Mouse (Mus musculus) ES-E14 (cell line): ENCODE measurements around the gene Rsph1. TPM values are rescaled to one million over a fixed set of nuclear protein-coding genes. Genes with fewer than 3 reads are reported as not detected.
"Not testable (repeated sequence)": the region's sequence is repeated elsewhere in the genome, so short reads cannot be mapped to it uniquely, and the experiment has no call there.

Source experiments
- DNase-seq: peaks from one replicate; pipeline ENCODE4 v3.0.0-alpha.2; 2013; ENCODE audit warnings: low read depth, low spot score
- H3K27ac ChIP-seq: 2 replicates; pipeline ENCODE4 v1.5.1; 2012; ENCODE audit warnings: low read depth, mild to moderate bottlenecking, low read length, moderate library complexity, mixed read lengths; ENCODE audit not compliant: poor library complexity, insufficient read depth, severe bottlenecking
- H3K36me3 ChIP-seq: 2 replicates; pipeline ENCODE4 v1.6.1; 2012; ENCODE audit warnings: mild to moderate bottlenecking, low read length, moderate library complexity, mixed read lengths; ENCODE audit not compliant: control insufficient read depth, poor library complexity, insufficient read depth, severe bottlenecking
- H3K4me1 ChIP-seq, 2 experiments: fragments of 150-350 bp in 1 of 2; sonication (generic) in 1 of 2; 2 replicates each; pipeline ENCODE4 v1.6.1; 2012; ENCODE audit warnings: low read length in 2 of 2, mild to moderate bottlenecking in 1 of 2, mixed read lengths in 1 of 2; ENCODE audit not compliant: control insufficient read depth in 2 of 2, insufficient read depth in 2 of 2, poor library complexity in 1 of 2
- H3K4me3 ChIP-seq, 2 experiments: fragments of 150-350 bp in 1 of 2; sonication (generic) in 1 of 2; 2 replicates each; pipeline ENCODE4 v1.5.1; 2012; ENCODE audit warnings: low read length in 2 of 2, low read depth in 1 of 2, mild to moderate bottlenecking in 1 of 2, mixed read lengths in 1 of 2; ENCODE audit not compliant: insufficient read depth in 1 of 2, poor library complexity in 1 of 2, severe bottlenecking in 1 of 2
- H3K9ac ChIP-seq: 2 replicates; pipeline ENCODE4 v1.6.1; 2012; ENCODE audit warnings: low read depth, mild to moderate bottlenecking, low read length, mixed read lengths; ENCODE audit not compliant: poor library complexity, insufficient read depth, severe bottlenecking
- H3K9me3 ChIP-seq: fragments of 150-350 bp; sonication (generic); 2 replicates; pipeline ENCODE4 v1.6.1; 2012; ENCODE audit warnings: low read depth, mild to moderate bottlenecking, low read length; ENCODE audit not compliant: control insufficient read depth, insufficient read depth
- CHD2 ChIP-seq: IDR thresholded peaks from 2 replicates; pipeline ENCODE4 v1.6.1; 2014; ENCODE audit warnings: mild to moderate bottlenecking, low read depth, low read length, inconsistent platforms
- HCFC1 ChIP-seq: IDR thresholded peaks from 2 replicates; pipeline ENCODE4 v1.6.1; 2012; ENCODE audit warnings: low read length, inconsistent platforms, borderline replicate concordance; ENCODE audit not compliant: insufficient read depth
- MAFK ChIP-seq: IDR thresholded peaks from 2 replicates; pipeline ENCODE4 v1.6.1; 2014; ENCODE audit warnings: mild to moderate bottlenecking, low read depth, low read length, inconsistent platforms; ENCODE audit not compliant: insufficient read depth
- ZC3H11A ChIP-seq: IDR thresholded peaks from 2 replicates; pipeline ENCODE4 v1.6.1; 2012; ENCODE audit warnings: low read depth, mild to moderate bottlenecking, inconsistent platforms, low read length, borderline replicate concordance
- ZNF384 ChIP-seq: IDR thresholded peaks from 2 replicates; pipeline ENCODE4 v1.6.1; 2012; ENCODE audit warnings: low read depth, low read length, inconsistent platforms
- in situ Hi-C, 2 experiments: fragments of 600-800 bp; cut with MboI; formaldehyde crosslinking; loops; one replicate each; pipeline ENCODE4 v1.15.1; 2025; ENCODE audit warnings: low sequenced_read_pairs in 2 of 2, inconsistent platforms in 1 of 2; ENCODE audit not compliant: unreplicated experiment in 2 of 2
- total RNA-seq: library from RNA; depleted of rRNA; stranded (reverse); fragments of 300-350 nt; gene quantifications from 2 replicates; pipeline ENCODE4 v1.2.3, GENCODE M21; 2012

Rsph1 gene
- total RNA-seq, 1 experiment, result 1.9 TPM

- TF ChIP-seq HCFC1 (no peak), CHD2 (no peak), ZNF384 (no peak), MAFK (no peak), ZC3H11A (no peak)
Observed at GRCm38 (mm10) chr17:31275181-31275580, 2.0 kb downstream of the Rsph1 start.

GRCm38 (mm10) chr17:31273631-31274030 is 3.6 kb downstream of the Rsph1 start:
- no peak overlapping the region for H3K4me3 ChIP-seq
- no peak for DNase-seq
- H3K36me3 ChIP-seq, result no peaks in the 10 kb centered on the region
- TF ChIP-seq ZNF384 (no peak), CHD2 (no peak), MAFK (no peak), ZC3H11A (no peak), HCFC1 (no peak)
- in situ Hi-C loops, result no loop called here
- H3K9ac ChIP-seq, result no peak overlapping the region
- H3K9me3 ChIP-seq, result no peaks in the 10 kb centered on the region
- peaks cover 0 to 13% of the 10 kb centered on the region in 2 experiments; a peak in 1 of 4 replicates for H3K4me1 ChIP-seq
- H3K27ac ChIP-seq, result no peak overlapping the region

More at GRCm38 (mm10) chr17:31275181-31275580, 2.0 kb downstream of the Rsph1 start:
- H3K36me3 ChIP-seq, result no peaks in the 10 kb centered on the region
- H3K27ac ChIP-seq, result no peak overlapping the region
- H3K4me3 ChIP-seq, result no peak overlapping the region
- no peak overlapping the region for H3K9ac ChIP-seq
- H3K9me3 ChIP-seq, result no peaks in the 10 kb centered on the region
- no peak for DNase-seq
- in situ Hi-C loops, result no loop called here
- peaks cover 0 to 13% of the 10 kb centered on the region in 2 experiments; a peak in 1 of 4 replicates for H3K4me1 ChIP-seq

GRCm38 (mm10) chr17:31272416-31273165 is 4.6 kb downstream of the Rsph1 start:
- DNase-seq, result no peak
- no peak overlapping the region for H3K9ac ChIP-seq
- H3K4me1 ChIP-seq, result peaks cover 0 to 14% of the 10 kb centered on the region in 2 experiments; a peak in 1 of 4 replicates
- H3K4me3 ChIP-seq, result no peak overlapping the region
- no peaks in the 10 kb centered on the region for H3K9me3 ChIP-seq
- TF ChIP-seq ZNF384 (no peak), HCFC1 (no peak), MAFK (no peak), CHD2 (no peak), ZC3H11A (no peak)
- in situ Hi-C loops, result no loop called here
- no peaks in the 10 kb centered on the region for H3K36me3 ChIP-seq
- no peak overlapping the region for H3K27ac ChIP-seq

GRCm38 (mm10) chr17:31271136-31271851 is 5.9 kb downstream of the Rsph1 start:
- H3K27ac ChIP-seq, result no peak overlapping the region
- TF ChIP-seq ZNF384 (no peak), ZC3H11A (no peak), MAFK (no peak)
- no peak overlapping the region for H3K4me3 ChIP-seq
- H3K9ac ChIP-seq, result no peak overlapping the region
- no peak for DNase-seq
- in situ Hi-C loops, result no loop called here
- no peaks in the 10 kb centered on the region for H3K36me3 ChIP-seq
- H3K9me3 ChIP-seq, result no peaks in the 10 kb centered on the region
- peaks cover 0 to 16% of the 10 kb centered on the region in 2 experiments; a peak in 2 of 4 replicates for H3K4me1 ChIP-seq

- H3K27ac ChIP-seq, in situ Hi-C loops, H3K4me3 ChIP-seq, DNase-seq, H3K36me3 ChIP-seq, H3K9ac ChIP-seq, H3K9me3 ChIP-seq: not testable (repeated sequence)
- H3K4me1 ChIP-seq, result peaks cover 0 to 19% of the 10 kb centered on the region in 2 experiments; a peak in 3 of 4 replicates
Observed at GRCm38 (mm10) chr17:31270736-31271135, 6.4 kb downstream of the Rsph1 start.
